Mouse (Mus musculus) liver, adult 2 months (tissue): Measurements from ENCODE around the gene Dmpk.

ENCODE experiments used
- CTCF ChIP-seq: fragments of 200-500 bp; IDR thresholded peaks from 2 replicates; pipeline ENCODE4 v1.5.1; 2011; ENCODE audit warnings: low read depth, low read length, control low read depth
- POLR2A ChIP-seq: fragments of 200-500 bp; IDR thresholded peaks from 2 replicates; pipeline ENCODE4 v1.6.1; 2011; ENCODE audit warnings: low read length, control low read depth; ENCODE audit not compliant: insufficient read depth; ENCODE audit errors: extremely low read depth

GRCm38 (mm10) chr7:19127744-19128143 lies 44.1 kb downstream of the Dmpk start:
- TF ChIP-seq CTCF (no peak), POLR2A (no peak)
